Mouse (Mus musculus) cerebellum, adult 2 months (tissue): ENCODE data around the gene Gsk3b.

ENCODE experiments used
- CTCF ChIP-seq: fragments of 200-500 bp; IDR thresholded peaks from 2 replicates; pipeline ENCODE4 v1.5.1; 2011; ENCODE audit warnings: low read depth, mild to moderate bottlenecking, control low read depth, low read length, moderate library complexity, borderline replicate concordance; ENCODE audit not compliant: insufficient read depth
- POLR2A ChIP-seq: fragments of 200-500 bp; IDR thresholded peaks from 2 replicates; pipeline ENCODE4 v1.6.1; 2011; ENCODE audit warnings: low read length, control low read depth, borderline replicate concordance; ENCODE audit not compliant: insufficient read depth

DNA sequence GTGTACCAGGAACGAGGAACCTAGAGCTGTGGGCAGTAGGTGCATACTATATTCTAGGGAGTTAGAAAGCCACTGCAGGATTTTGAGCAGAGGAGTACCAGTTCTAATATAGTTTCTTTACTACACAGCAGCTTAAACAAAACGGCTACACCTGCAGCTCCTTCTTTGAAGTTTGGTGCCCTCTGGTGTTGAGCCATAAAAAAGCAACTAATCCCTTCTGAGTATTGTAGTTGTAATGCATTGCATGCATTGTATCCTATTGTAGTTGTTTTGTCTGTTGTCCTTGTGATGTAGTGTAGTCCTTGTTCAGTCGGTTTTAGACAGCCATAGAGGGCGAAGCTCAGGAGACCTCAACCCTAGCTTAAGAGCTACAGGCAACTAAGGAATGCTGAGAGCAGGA, 108.5 kb downstream of the Gsk3b start:
- TF ChIP-seq POLR2A = no peak
- peak; percentile 53; the same call in 1 of the 2 replicates for TF ChIP-seq CTCF
